Mouse (Mus musculus): Measurements from ENCODE around the gene Zfp688. TPM values are rescaled to one million over a fixed set of nuclear protein-coding genes. Genes with fewer than 3 reads are reported as not detected.
"Not testable (repeated sequence)": the region's sequence is repeated elsewhere in the genome, so short reads cannot be mapped to it uniquely, and the experiment has no call there.

Gene Zfp688
- 28.0 and 28.7 TPM in 2 replicates for polyA plus RNA-seq (2012; rRNA removed)

GRCm38 (mm10) chr7:127421388-127422191, at the start of gene Zfp688:
Zfp688 (minus strand) TSS chr7:127422068.
- TF ChIP-seq CTCF (IDR thresholded peaks at IDR 0.05; ENCODE audit: borderline replicate concordance, control insufficient read depth, extremely low read depth, insufficient read depth, low read length, poor library complexity), result 0 out of 2 replicates have a peak, but pooled peaks have one; percentile 49
- peak; percentile 84 for TF ChIP-seq POLR2A (IDR thresholded peaks at IDR 0.05; ENCODE audit: control insufficient read depth, extremely low read depth, insufficient read depth, low read length, poor library complexity)
- Histone ChIP-seq H3K4me3 (ENCODE audit: control insufficient read depth, insufficient read depth, low read length) (peak within 1 kb of the TSS; percentile 73), H3K4me1 (replicated peaks; ENCODE audit: control insufficient read depth, insufficient read depth, low read length) (peaks cover 9% of the 10 kb centered on the region), H3K36me3 (ENCODE audit: control insufficient read depth, insufficient read depth, low read length) (no peaks in the 10 kb centered on the region), H3K27me3 (ENCODE audit: control insufficient read depth, insufficient read depth, low read length) (no peaks in the 10 kb centered on the region), H3K27ac (ENCODE audit: control insufficient read depth, insufficient read depth, low read length) (no peak within 1 kb of the TSS)
- 3% methylated on average over 48 of the region's 48 CpGs for WGBS
- DNase-seq, result peak; percentile 98

GRCm38 (mm10) chr7:127471646-127472010, 49.8 kb upstream of the Zfp688 start:
- peak; percentile 59 for DNase-seq

GRCm38 (mm10) chr7:127470743-127471645, 49.1 kb upstream of the Zfp688 start:
- Histone ChIP-seq H3K4me3 (ENCODE audit: control insufficient read depth, insufficient read depth, low read length) (peak overlapping the region; percentile 75), H3K27ac (ENCODE audit: control insufficient read depth, insufficient read depth, low read length) (peak overlapping the region; percentile 82), H3K27me3 (ENCODE audit: control insufficient read depth, insufficient read depth, low read length) (no peaks in the 10 kb centered on the region), H3K36me3 (ENCODE audit: control insufficient read depth, insufficient read depth, low read length) (peaks cover 27% of the 10 kb centered on the region), H3K4me1 (replicated peaks; ENCODE audit: control insufficient read depth, insufficient read depth, low read length) (peaks cover 9% of the 10 kb centered on the region)
- WGBS, result under 1% methylated on average over 46 of the region's 46 CpGs
- TF ChIP-seq POLR2A (IDR thresholded peaks at IDR 0.05; ENCODE audit: control insufficient read depth, extremely low read depth, insufficient read depth, low read length, poor library complexity) (peak; percentile 49), CTCF (IDR thresholded peaks at IDR 0.05; ENCODE audit: borderline replicate concordance, control insufficient read depth, extremely low read depth, insufficient read depth, low read length, poor library complexity) (no peak)
- DNase-seq, result peak; percentile 87

More at GRCm38 (mm10) chr7:127471646-127472010, 49.8 kb upstream of the Zfp688 start:
- peaks cover 32% of the 10 kb centered on the region for H3K36me3 ChIP-seq (ENCODE audit: control insufficient read depth, insufficient read depth, low read length)
- TF ChIP-seq CTCF (IDR thresholded peaks at IDR 0.05; ENCODE audit: borderline replicate concordance, control insufficient read depth, extremely low read depth, insufficient read depth, low read length, poor library complexity) (no peak; the same call in 1 of the 2 replicates), POLR2A (IDR thresholded peaks at IDR 0.05; ENCODE audit: control insufficient read depth, extremely low read depth, insufficient read depth, low read length, poor library complexity) (no peak)
- H3K27ac ChIP-seq (ENCODE audit: control insufficient read depth, insufficient read depth, low read length), result peak overlapping the region; percentile 82; the same call in 1 of the 2 replicates
- no peaks in the 10 kb centered on the region for H3K27me3 ChIP-seq (ENCODE audit: control insufficient read depth, insufficient read depth, low read length)
- H3K4me1 ChIP-seq (replicated peaks; ENCODE audit: control insufficient read depth, insufficient read depth, low read length), result peaks cover 9% of the 10 kb centered on the region
- H3K4me3 ChIP-seq (ENCODE audit: control insufficient read depth, insufficient read depth, low read length), result peak overlapping the region; percentile 75
- under 1% methylated on average over 25 of the region's 25 CpGs for WGBS

GRCm38 (mm10) chr7:127470011-127470715, 48.3 kb upstream of the Zfp688 start:
- peaks cover 9% of the 10 kb centered on the region for H3K4me1 ChIP-seq (replicated peaks; ENCODE audit: control insufficient read depth, insufficient read depth, low read length)
- H3K27me3 ChIP-seq (ENCODE audit: control insufficient read depth, insufficient read depth, low read length), result no peaks in the 10 kb centered on the region
- peaks cover 19% of the 10 kb centered on the region for H3K36me3 ChIP-seq (ENCODE audit: control insufficient read depth, insufficient read depth, low read length)
- no peak overlapping the region for H3K27ac ChIP-seq (ENCODE audit: control insufficient read depth, insufficient read depth, low read length)
- 12% methylated on average over 10 of the region's 10 CpGs for WGBS
- TF ChIP-seq CTCF (IDR thresholded peaks at IDR 0.05; ENCODE audit: borderline replicate concordance, control insufficient read depth, extremely low read depth, insufficient read depth, low read length, poor library complexity) (no peak), POLR2A (IDR thresholded peaks at IDR 0.05; ENCODE audit: control insufficient read depth, extremely low read depth, insufficient read depth, low read length, poor library complexity) (no peak)
- DNase-seq, result peak; percentile 24
- peak overlapping the region; percentile 75 for H3K4me3 ChIP-seq (ENCODE audit: control insufficient read depth, insufficient read depth, low read length)

GRCm38 (mm10) chr7:127466606-127467005, 44.7 kb upstream of the Zfp688 start:
- WGBS, result 98% methylated on average over 4 of the region's 4 CpGs
- no peak overlapping the region for H3K4me3 ChIP-seq (ENCODE audit: control insufficient read depth, insufficient read depth, low read length)
- no peak overlapping the region for H3K27ac ChIP-seq (ENCODE audit: control insufficient read depth, insufficient read depth, low read length)
- H3K27me3 ChIP-seq (ENCODE audit: control insufficient read depth, insufficient read depth, low read length), result no peaks in the 10 kb centered on the region
- no peaks in the 10 kb centered on the region for H3K36me3 ChIP-seq (ENCODE audit: control insufficient read depth, insufficient read depth, low read length)
- H3K4me1 ChIP-seq (replicated peaks; ENCODE audit: control insufficient read depth, insufficient read depth, low read length), result peaks cover 4% of the 10 kb centered on the region
- DNase-seq, result no peak
- TF ChIP-seq CTCF (IDR thresholded peaks at IDR 0.05; ENCODE audit: borderline replicate concordance, control insufficient read depth, extremely low read depth, insufficient read depth, low read length, poor library complexity) (no peak), POLR2A (IDR thresholded peaks at IDR 0.05; ENCODE audit: control insufficient read depth, extremely low read depth, insufficient read depth, low read length, poor library complexity) (no peak)

GRCm38 (mm10) chr7:127465670-127466069, 43.8 kb upstream of the Zfp688 start:
- not testable (repeated sequence) for H3K4me1 ChIP-seq (replicated peaks; ENCODE audit: control insufficient read depth, insufficient read depth, low read length); H3K36me3 ChIP-seq (ENCODE audit: control insufficient read depth, insufficient read depth, low read length); H3K4me3 ChIP-seq (ENCODE audit: control insufficient read depth, insufficient read depth, low read length); H3K27ac ChIP-seq (ENCODE audit: control insufficient read depth, insufficient read depth, low read length); DNase-seq; H3K27me3 ChIP-seq (ENCODE audit: control insufficient read depth, insufficient read depth, low read length)
- WGBS, result 96% methylated on average over 2 of the region's 2 CpGs
